Mouse (Mus musculus) forebrain, embryonic 10.5 days (tissue): ENCODE data around the gene Nsf. TPM values are rescaled to one million over a fixed set of nuclear protein-coding genes. Genes with fewer than 3 reads are reported as not detected.
"Not testable (repeated sequence)": the region's sequence is repeated elsewhere in the genome, so short reads cannot be mapped to it uniquely, and the experiment has no call there.

Experiments used
- DNase-seq: peaks from one replicate; pipeline ENCODE4 v3.0.0-alpha.2; 2017; ENCODE audit warnings: low spot score; ENCODE audit errors: extremely low spot score
- H3K27ac ChIP-seq: fragments of 300-500 bp; sonication (generic); 2 replicates; pipeline ENCODE4 v1.5.1; 2016; ENCODE audit warnings: mild to moderate bottlenecking
- H3K27me3 ChIP-seq: fragments of 300-500 bp; sonication (generic); 2 replicates; pipeline ENCODE4 v1.6.1; 2016; ENCODE audit warnings: mild to moderate bottlenecking; ENCODE audit not compliant: poor library complexity, severe bottlenecking
- H3K36me3 ChIP-seq: fragments of 300-500 bp; sonication (generic); replicated peaks from 2 replicates; pipeline ENCODE4 v1.6.1; 2016; ENCODE audit warnings: mild to moderate bottlenecking, moderate library complexity
- H3K4me1 ChIP-seq: fragments of 300-500 bp; sonication (generic); 2 replicates; pipeline ENCODE4 v1.6.1; 2016
- H3K4me3 ChIP-seq: fragments of 300-500 bp; sonication (generic); 2 replicates; pipeline ENCODE4 v1.5.1; 2016; ENCODE audit warnings: mild to moderate bottlenecking, moderate library complexity
- H3K9me3 ChIP-seq: fragments of 300-500 bp; sonication (generic); 2 replicates; pipeline ENCODE4 v1.6.1; 2016; ENCODE audit warnings: mild to moderate bottlenecking, moderate library complexity
- WGBS: fragments of 180-500 bp; shearing (Covaris S2); methylation state at CpG from one replicate; pipeline ENCODE4 v1.1.7; 2016; 5-methylcytosine and 5-hydroxymethylcytosine counted together
- polyA plus RNA-seq: library from polyadenylated mRNA; unstranded; fragments of >200 nt; fragmentation: Nextera tagmentation; extraction: Ambion mirVana; gene quantifications from 2 replicates; pipeline ENCODE4 v1.2.1, GENCODE M21; 2016

Gene Nsf
- polyA plus RNA-seq = 55.3 and 57.6 TPM in 2 replicates

GRCm38 (mm10) chr11:103953896-103954292 is at the start of gene Nsf:
Gene Nsf, minus strand, starts transcription at chr11:103954056.
- under 1% methylated on average over 53 of the region's 53 CpGs for WGBS
- H3K27me3 ChIP-seq = 0 out of 2 replicates have a peak, but pooled peaks cover 5% of the 10 kb centered on the region
- H3K27ac ChIP-seq = peak within 1 kb of the TSS; percentile 94

GRCm38 (mm10) chr11:104003397-104003796 is 49.5 kb upstream of the Nsf start:
- no peak overlapping the region for H3K27ac ChIP-seq
- H3K4me3 ChIP-seq = no peak overlapping the region
- H3K4me1 ChIP-seq = peaks cover 3% of the 10 kb centered on the region; the same call in 1 of the 2 replicates
- WGBS = 77% methylated on average over 9 of the region's 9 CpGs
- no peaks in the 10 kb centered on the region for H3K9me3 ChIP-seq
- DNase-seq = no peak
- no peaks in the 10 kb centered on the region for H3K36me3 ChIP-seq
- H3K27me3 ChIP-seq = no peaks in the 10 kb centered on the region

More at GRCm38 (mm10) chr11:103953896-103954292, at the start of gene Nsf:
- peaks cover 29% of the 10 kb centered on the region for H3K4me1 ChIP-seq
- H3K4me3 ChIP-seq = peak within 1 kb of the TSS; percentile 88
- peak; percentile 82 for DNase-seq
- H3K36me3 ChIP-seq = no peaks in the 10 kb centered on the region
- H3K9me3 ChIP-seq = no peaks in the 10 kb centered on the region

GRCm38 (mm10) chr11:104002191-104002590 is 48.3 kb upstream of the Nsf start:
- Histone ChIP-seq H3K9me3 (no peaks in the 10 kb centered on the region), H3K27ac (no peak overlapping the region), H3K27me3 (no peaks in the 10 kb centered on the region), H3K4me1 (peaks cover under 1% of the 10 kb centered on the region; the same call in 1 of the 2 replicates), H3K4me3 (no peak overlapping the region), H3K36me3 (no peaks in the 10 kb centered on the region)
- DNase-seq = no peak
- 88% methylated on average over 5 of the region's 5 CpGs for WGBS

- H3K4me3 ChIP-seq = no peak overlapping the region
- no peaks in the 10 kb centered on the region for H3K9me3 ChIP-seq
- H3K27ac ChIP-seq = no peak overlapping the region
- H3K27me3 ChIP-seq = no peaks in the 10 kb centered on the region
- WGBS = 87% methylated on average over 12 of the region's 12 CpGs
- no peak for DNase-seq
- no peaks in the 10 kb centered on the region for H3K4me1 ChIP-seq
- no peaks in the 10 kb centered on the region for H3K36me3 ChIP-seq
Measured at GRCm38 (mm10) chr11:104001395-104001955, 47.6 kb upstream of the Nsf start.

- Histone ChIP-seq H3K4me3 (no peak overlapping the region), H3K36me3 (no peaks in the 10 kb centered on the region), H3K4me1 (no peaks in the 10 kb centered on the region), H3K27ac (no peak overlapping the region), H3K9me3 (no peaks in the 10 kb centered on the region), H3K27me3 (no peaks in the 10 kb centered on the region)
- 82% methylated on average over 9 of the region's 9 CpGs for WGBS
- DNase-seq = no peak
Measured at GRCm38 (mm10) chr11:104000667-104001394, 47.0 kb upstream of the Nsf start.

- 84% methylated on average over 5 of the region's 5 CpGs for WGBS
Measured at GRCm38 (mm10) chr11:103998737-103999136, 44.9 kb upstream of the Nsf start.

GRCm38 (mm10) chr11:103997385-103997784 is 43.5 kb upstream of the Nsf start:
- no peaks in the 10 kb centered on the region for H3K9me3 ChIP-seq
- no peaks in the 10 kb centered on the region for H3K27me3 ChIP-seq
- no peaks in the 10 kb centered on the region for H3K4me1 ChIP-seq
- peak; percentile 71 for DNase-seq
- 14% methylated on average over 5 of the region's 5 CpGs for WGBS
- H3K27ac ChIP-seq = no peak overlapping the region
- no peaks in the 10 kb centered on the region for H3K36me3 ChIP-seq
- no peak overlapping the region for H3K4me3 ChIP-seq

More at GRCm38 (mm10) chr11:103998737-103999136, 44.9 kb upstream of the Nsf start:
- H3K9me3 ChIP-seq = no peaks in the 10 kb centered on the region
- no peaks in the 10 kb centered on the region for H3K27me3 ChIP-seq
- H3K4me1 ChIP-seq = no peaks in the 10 kb centered on the region
- H3K36me3 ChIP-seq = no peaks in the 10 kb centered on the region
- H3K27ac ChIP-seq = no peak overlapping the region
- H3K4me3 ChIP-seq = no peak overlapping the region
- no peak for DNase-seq

- no peak for DNase-seq
- Histone ChIP-seq H3K4me3 (no peak overlapping the region), H3K36me3 (no peaks in the 10 kb centered on the region), H3K27me3 (no peaks in the 10 kb centered on the region), H3K27ac (no peak overlapping the region), H3K9me3 (no peaks in the 10 kb centered on the region), H3K4me1 (peaks cover 24% of the 10 kb centered on the region)
- WGBS = 85% methylated on average over 4 of the region's 4 CpGs
Measured at GRCm38 (mm10) chr11:103992638-103993037, 38.8 kb upstream of the Nsf start.

- WGBS = 6% methylated on average over 12 of the region's 12 CpGs
- peak; percentile 42 for DNase-seq
- H3K27me3 ChIP-seq, H3K9me3 ChIP-seq, H3K4me3 ChIP-seq: not testable (repeated sequence)
- H3K4me1 ChIP-seq = peaks cover 26% of the 10 kb centered on the region
- peaks cover 12% of the 10 kb centered on the region for H3K36me3 ChIP-seq
- peak overlapping the region; percentile 67 for H3K27ac ChIP-seq
Measured at GRCm38 (mm10) chr11:103990049-103990557, 36.2 kb upstream of the Nsf start.

- WGBS = 24% methylated on average over 8 of the region's 8 CpGs
- Histone ChIP-seq H3K27ac (no peak overlapping the region), H3K4me3 (no peak overlapping the region), H3K27me3 (no peaks in the 10 kb centered on the region), H3K4me1 (peaks cover 26% of the 10 kb centered on the region), H3K36me3 (peaks cover 38% of the 10 kb centered on the region), H3K9me3 (no peaks in the 10 kb centered on the region)
- DNase-seq = peak; percentile 81
Measured at GRCm38 (mm10) chr11:103987423-103987822, 33.6 kb upstream of the Nsf start.

- H3K36me3 ChIP-seq = peaks cover 71% of the 10 kb centered on the region
- no peaks in the 10 kb centered on the region for H3K27me3 ChIP-seq
- peaks cover 23% of the 10 kb centered on the region for H3K4me1 ChIP-seq
- DNase-seq = no peak
- 69% methylated on average over 5 of the region's 5 CpGs for WGBS
- H3K27ac ChIP-seq = no peak overlapping the region
- H3K9me3 ChIP-seq = no peaks in the 10 kb centered on the region
- H3K4me3 ChIP-seq = no peak overlapping the region
Measured at GRCm38 (mm10) chr11:103984067-103984466, 30.2 kb upstream of the Nsf start.

- WGBS = 78% methylated on average over 5 of the region's 5 CpGs
- H3K4me1 ChIP-seq = peaks cover 12% of the 10 kb centered on the region
- no peak overlapping the region for H3K27ac ChIP-seq
- no peaks in the 10 kb centered on the region for H3K9me3 ChIP-seq
- H3K36me3 ChIP-seq = peaks cover 92% of the 10 kb centered on the region
- DNase-seq = no peak
- H3K27me3 ChIP-seq = no peaks in the 10 kb centered on the region
- no peak overlapping the region for H3K4me3 ChIP-seq
Measured at GRCm38 (mm10) chr11:103981826-103982225, 28.0 kb upstream of the Nsf start.

GRCm38 (mm10) chr11:103979381-103979780 is 25.5 kb upstream of the Nsf start:
- Histone ChIP-seq H3K36me3 (peaks cover 97% of the 10 kb centered on the region), H3K9me3 (no peaks in the 10 kb centered on the region), H3K27me3 (no peaks in the 10 kb centered on the region), H3K4me3 (no peak overlapping the region), H3K27ac (no peak overlapping the region), H3K4me1 (peaks cover 12% of the 10 kb centered on the region)
- no peak for DNase-seq
- 84% methylated on average over 4 of the region's 4 CpGs for WGBS
